Mouse (Mus musculus): ENCODE results near the gene Stx6. TPM values are rescaled to one million over a fixed set of nuclear protein-coding genes. Genes with fewer than 3 reads are reported as not detected.

The Stx6 gene
- 64.2 and 86.1 TPM in 2 replicates for polyA plus RNA-seq (2015; fragmentation: Nextera tagmentation; extraction: Ambion mirVana)

- WGBS: 2% methylated on average over 48 of the region's 48 CpGs
- Histone ChIP-seq H3K9ac (peak within 1 kb of the TSS; percentile 80), H3K4me3 (peak within 1 kb of the TSS; percentile 97), H3K36me3 (no peaks in the 10 kb centered on the region), H3K27me3 (no peaks in the 10 kb centered on the region), H3K4me1 (peaks cover 12% of the 10 kb centered on the region; the same call in 1 of the 2 replicates), H3K27ac (peak within 1 kb of the TSS; percentile 88), H3K4me2 (peak within 1 kb of the TSS; percentile 65), H3K9me3 (no peaks in the 10 kb centered on the region)
- ATAC-seq (ENCODE audit: insufficient number of reproducible peaks, low FRiP score, low TSS enrichment, low read depth): peak; percentile 98
These were observed at the start of gene Stx6 for GRCm38 (mm10) chr1:155158141-155158969. TSS of gene Stx6 (plus strand) at chr1:155158715.

GRCm38 (mm10) chr1:155109387-155110350 lies 48.8 kb upstream of the Stx6 start:
- Histone ChIP-seq H3K4me3 (no peak overlapping the region), H3K36me3 (no peaks in the 10 kb centered on the region), H3K4me2 (peak overlapping the region; percentile 29), H3K9me3 (no peaks in the 10 kb centered on the region), H3K9ac (no peak overlapping the region), H3K27me3 (no peaks in the 10 kb centered on the region), H3K4me1 (peaks cover 15% of the 10 kb centered on the region), H3K27ac (no peak overlapping the region)
- WGBS: 21% methylated on average over 18 of the region's 18 CpGs
- ATAC-seq (ENCODE audit: insufficient number of reproducible peaks, low FRiP score, low TSS enrichment, low read depth): no peak

- no peak overlapping the region for H3K4me3 ChIP-seq
- no peaks in the 10 kb centered on the region for H3K36me3 ChIP-seq
- no peaks in the 10 kb centered on the region for H3K27me3 ChIP-seq
- H3K4me2 ChIP-seq: no peak overlapping the region
- H3K4me1 ChIP-seq: peaks cover 15% of the 10 kb centered on the region
- H3K9ac ChIP-seq: no peak overlapping the region
- no peak overlapping the region for H3K27ac ChIP-seq
- no peaks in the 10 kb centered on the region for H3K9me3 ChIP-seq
- WGBS: 36% methylated on average over 6 of the region's 6 CpGs
- no peak for ATAC-seq (ENCODE audit: insufficient number of reproducible peaks, low FRiP score, low TSS enrichment, low read depth)
These were observed 47.0 kb upstream of the Stx6 start for GRCm38 (mm10) chr1:155111491-155111890.

GRCm38 (mm10) chr1:155112118-155112517 lies 46.4 kb upstream of the Stx6 start:
- 48% methylated on average over 4 of the region's 4 CpGs for WGBS
- Histone ChIP-seq H3K9me3 (no peaks in the 10 kb centered on the region), H3K27ac (no peak overlapping the region), H3K9ac (no peak overlapping the region), H3K27me3 (no peaks in the 10 kb centered on the region), H3K4me2 (no peak overlapping the region), H3K4me3 (no peak overlapping the region), H3K36me3 (no peaks in the 10 kb centered on the region), H3K4me1 (peaks cover 15% of the 10 kb centered on the region)
- ATAC-seq (ENCODE audit: insufficient number of reproducible peaks, low FRiP score, low TSS enrichment, low read depth): no peak

GRCm38 (mm10) chr1:155112875-155113274 lies 45.6 kb upstream of the Stx6 start:
- H3K36me3 ChIP-seq: no peaks in the 10 kb centered on the region
- ATAC-seq (ENCODE audit: insufficient number of reproducible peaks, low FRiP score, low TSS enrichment, low read depth): no peak
- H3K9ac ChIP-seq: no peak overlapping the region
- peaks cover 15% of the 10 kb centered on the region for H3K4me1 ChIP-seq
- no peak overlapping the region for H3K4me3 ChIP-seq
- no peak overlapping the region for H3K27ac ChIP-seq
- 81% methylated on average over 1 of the region's 1 CpGs for WGBS
- H3K9me3 ChIP-seq: no peaks in the 10 kb centered on the region
- no peak overlapping the region for H3K4me2 ChIP-seq
- H3K27me3 ChIP-seq: no peaks in the 10 kb centered on the region

- H3K4me1 ChIP-seq: peaks cover 10% of the 10 kb centered on the region
- H3K9me3 ChIP-seq: no peaks in the 10 kb centered on the region
- H3K4me2 ChIP-seq: no peak overlapping the region
- no peak for ATAC-seq (ENCODE audit: insufficient number of reproducible peaks, low FRiP score, low TSS enrichment, low read depth)
- no peaks in the 10 kb centered on the region for H3K27me3 ChIP-seq
- H3K27ac ChIP-seq: no peak overlapping the region
- H3K9ac ChIP-seq: no peak overlapping the region
- H3K4me3 ChIP-seq: no peak overlapping the region
- WGBS: 28% methylated on average over 3 of the region's 3 CpGs
- no peaks in the 10 kb centered on the region for H3K36me3 ChIP-seq
These were observed 44.6 kb upstream of the Stx6 start for GRCm38 (mm10) chr1:155113946-155114345.

GRCm38 (mm10) chr1:155119719-155120118 lies 38.8 kb upstream of the Stx6 start:
- Histone ChIP-seq H3K4me3 (no peak overlapping the region), H3K9ac (no peak overlapping the region), H3K27me3 (no peaks in the 10 kb centered on the region), H3K9me3 (no peaks in the 10 kb centered on the region), H3K36me3 (no peaks in the 10 kb centered on the region), H3K4me1 (peaks cover 4% of the 10 kb centered on the region; the same call in 1 of the 2 replicates), H3K4me2 (no peak overlapping the region), H3K27ac (no peak overlapping the region)
- 39% methylated on average over 1 of the region's 1 CpGs for WGBS
- ATAC-seq (ENCODE audit: insufficient number of reproducible peaks, low FRiP score, low TSS enrichment, low read depth): no peak

GRCm38 (mm10) chr1:155121977-155122939 lies 36.3 kb upstream of the Stx6 start:
- Histone ChIP-seq H3K27me3 (no peaks in the 10 kb centered on the region), H3K9me3 (no peaks in the 10 kb centered on the region), H3K36me3 (no peaks in the 10 kb centered on the region), H3K27ac (peak overlapping the region; percentile 43; the same call in 1 of the 2 replicates), H3K4me1 (peaks cover 4% of the 10 kb centered on the region; the same call in 1 of the 2 replicates), H3K9ac (no peak overlapping the region), H3K4me2 (no peak overlapping the region), H3K4me3 (no peak overlapping the region)
- ATAC-seq (ENCODE audit: insufficient number of reproducible peaks, low FRiP score, low TSS enrichment, low read depth): no peak
- 71% methylated on average over 21 of the region's 21 CpGs for WGBS

- no peak overlapping the region for H3K4me3 ChIP-seq
- H3K36me3 ChIP-seq: no peaks in the 10 kb centered on the region
- ATAC-seq (ENCODE audit: insufficient number of reproducible peaks, low FRiP score, low TSS enrichment, low read depth): no peak
- H3K27ac ChIP-seq: no peak overlapping the region
- H3K4me1 ChIP-seq: peaks cover 4% of the 10 kb centered on the region; the same call in 1 of the 2 replicates
- no peak overlapping the region for H3K9ac ChIP-seq
- WGBS: 86% methylated on average over 5 of the region's 5 CpGs
- H3K9me3 ChIP-seq: no peaks in the 10 kb centered on the region
- H3K4me2 ChIP-seq: no peak overlapping the region
- no peaks in the 10 kb centered on the region for H3K27me3 ChIP-seq
These were observed 34.1 kb upstream of the Stx6 start for GRCm38 (mm10) chr1:155124397-155124796.

GRCm38 (mm10) chr1:155126716-155127115 lies 31.8 kb upstream of the Stx6 start:
- no peak overlapping the region for H3K9ac ChIP-seq
- H3K27ac ChIP-seq: no peak overlapping the region
- no peaks in the 10 kb centered on the region for H3K9me3 ChIP-seq
- no peak overlapping the region for H3K4me3 ChIP-seq
- H3K36me3 ChIP-seq: 0 out of 2 replicates have a peak, but pooled peaks cover 4% of the 10 kb centered on the region
- peaks cover 4% of the 10 kb centered on the region; the same call in 1 of the 2 replicates for H3K4me1 ChIP-seq
- WGBS: 61% methylated on average over 5 of the region's 5 CpGs
- H3K27me3 ChIP-seq: no peaks in the 10 kb centered on the region
- no peak for ATAC-seq (ENCODE audit: insufficient number of reproducible peaks, low FRiP score, low TSS enrichment, low read depth)
- H3K4me2 ChIP-seq: no peak overlapping the region

GRCm38 (mm10) chr1:155127429-155127934 lies 31.0 kb upstream of the Stx6 start:
- Histone ChIP-seq H3K4me1 (peaks cover 2% of the 10 kb centered on the region; the same call in 1 of the 2 replicates), H3K27ac (no peak overlapping the region), H3K9me3 (no peaks in the 10 kb centered on the region), H3K4me3 (no peak overlapping the region), H3K27me3 (no peaks in the 10 kb centered on the region), H3K4me2 (no peak overlapping the region), H3K9ac (no peak overlapping the region), H3K36me3 (0 out of 2 replicates have a peak, but pooled peaks cover 4% of the 10 kb centered on the region)
- 68% methylated on average over 5 of the region's 5 CpGs for WGBS
- ATAC-seq (ENCODE audit: insufficient number of reproducible peaks, low FRiP score, low TSS enrichment, low read depth): no peak
